Mouse (Mus musculus) C2C12 (cell line): ENCODE data around the gene Rpl22l1. TPM values are rescaled to one million over a fixed set of nuclear protein-coding genes. Genes with fewer than 3 reads are reported as not detected.
A peak's percentile ranks its signal among the peaks of the same experiment; 100 is the strongest.

Source experiments
- H3K27me3 ChIP-seq: one replicate; pipeline ENCODE4 v1.6.1; 2011; ENCODE audit not compliant: control insufficient read depth, insufficient read depth, insufficient read length
- H3K36me3 ChIP-seq: one replicate; pipeline ENCODE4 v1.6.1; 2011; ENCODE audit not compliant: control insufficient read depth, insufficient read depth
- H3K4me3 ChIP-seq: one replicate; pipeline ENCODE4 v1.5.1; 2011; ENCODE audit warnings: mild to moderate bottlenecking, control low read depth; ENCODE audit not compliant: poor library complexity, insufficient read depth, severe bottlenecking
- H3K79me2 ChIP-seq: one replicate; pipeline ENCODE4 v1.6.1; 2011; ENCODE audit not compliant: control insufficient read depth, insufficient read depth
- H3K79me3 ChIP-seq: one replicate; pipeline ENCODE4 v1.6.1; 2011; ENCODE audit warnings: low read depth, control low read depth
- H3ac ChIP-seq: one replicate; pipeline ENCODE3; 2011; ENCODE audit warnings: low read depth; ENCODE audit not compliant: control insufficient read depth, insufficient read length
- CEBPB ChIP-seq: IDR thresholded peaks from one replicate; pipeline ENCODE4 v1.6.1; 2011; ENCODE audit warnings: low read depth, mild to moderate bottlenecking, control low read depth, moderate library complexity
- CTCF ChIP-seq: IDR thresholded peaks from one replicate; pipeline ENCODE4 v1.5.1; 2011; ENCODE audit not compliant: control insufficient read depth, insufficient read depth, insufficient read length
- FOSL1 ChIP-seq: IDR thresholded peaks from one replicate; pipeline ENCODE4 v1.8.0; 2011; ENCODE audit warnings: mild to moderate bottlenecking, low read length; ENCODE audit not compliant: poor library complexity, insufficient read depth, severe bottlenecking
- MAX ChIP-seq: IDR thresholded peaks from one replicate; pipeline ENCODE4 v1.6.1; 2011; ENCODE audit warnings: mild to moderate bottlenecking, control low read depth
- MYOD1 ChIP-seq: IDR thresholded peaks from one replicate; pipeline ENCODE4 v1.6.1; 2011; ENCODE audit warnings: low read depth; ENCODE audit not compliant: control insufficient read depth, insufficient read length
- MYOG ChIP-seq: IDR thresholded peaks from one replicate; pipeline ENCODE4 v1.6.1; 2011; ENCODE audit not compliant: control insufficient read depth, insufficient read length; ENCODE audit errors: extremely low read depth
- USF1 ChIP-seq: IDR thresholded peaks from one replicate; pipeline ENCODE4 v1.6.1; 2011; ENCODE audit warnings: low read depth, mild to moderate bottlenecking, control low read depth, moderate library complexity
- polyA plus RNA-seq: library from polyadenylated mRNA; unstranded; fragments of >200 nt; fragmentation: generic; extraction: Trizol; gene quantifications from one replicate; pipeline ENCODE4 v1.2.1, GENCODE M21; 2012; ENCODE audit warnings: missing spikeins

The Rpl22l1 gene
- polyA plus RNA-seq, 1 experiment, result 265 TPM

GRCm38 (mm10) chr3:28775361-28775760 is 29.9 kb upstream of the Rpl22l1 start:
- Histone ChIP-seq H3ac (no peak overlapping the region), H3K79me2 (no peaks in the 10 kb centered on the region), H3K4me3 (no peak overlapping the region), H3K27me3 (no peaks in the 10 kb centered on the region), H3K79me3 (no peaks in the 10 kb centered on the region), H3K36me3 (no peaks in the 10 kb centered on the region)
- TF ChIP-seq FOSL1 (no peak), MYOD1 (no peak), CTCF (no peak), USF1 (no peak), MYOG (no peak), MAX (no peak), CEBPB (no peak)

GRCm38 (mm10) chr3:28775958-28776357 is 29.3 kb upstream of the Rpl22l1 start:
- TF ChIP-seq FOSL1 (no peak), USF1 (no peak), MYOG (no peak), MAX (no peak), CEBPB (no peak), MYOD1 (no peak), CTCF (no peak)
- no peaks in the 10 kb centered on the region for H3K79me2 ChIP-seq
- H3ac ChIP-seq, result no peak overlapping the region
- H3K4me3 ChIP-seq, result no peak overlapping the region
- H3K36me3 ChIP-seq, result no peaks in the 10 kb centered on the region
- H3K79me3 ChIP-seq, result no peaks in the 10 kb centered on the region
- H3K27me3 ChIP-seq, result no peaks in the 10 kb centered on the region

DNA sequence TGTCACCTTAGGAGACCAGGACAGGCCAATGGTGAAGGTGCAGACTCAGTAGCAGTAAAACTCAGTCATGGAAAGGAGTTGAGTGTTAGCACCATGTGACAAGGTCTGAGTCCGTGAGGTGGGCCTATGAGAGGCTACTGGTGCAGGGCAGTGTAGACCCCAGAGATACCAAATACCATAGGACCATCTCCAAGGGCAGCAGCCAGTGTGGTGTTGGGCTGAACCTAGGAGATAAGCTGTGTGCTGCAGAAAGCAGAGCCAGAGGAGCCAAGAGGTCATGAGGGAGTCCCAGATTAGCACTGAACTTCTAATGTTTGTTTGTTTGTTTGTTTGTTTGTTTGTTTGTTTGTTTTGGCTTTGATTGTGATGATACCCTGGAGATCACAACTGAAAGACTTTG is 28.7 kb upstream of the Rpl22l1 start:
- Histone ChIP-seq H3K4me3 (no peak overlapping the region), H3K79me3 (no peaks in the 10 kb centered on the region), H3K79me2 (no peaks in the 10 kb centered on the region), H3ac (no peak overlapping the region), H3K27me3 (no peaks in the 10 kb centered on the region), H3K36me3 (no peaks in the 10 kb centered on the region)
- no peak for TF ChIP-seq MAX
- TF ChIP-seq CTCF, result no peak
- TF ChIP-seq CEBPB, result no peak

DNA sequence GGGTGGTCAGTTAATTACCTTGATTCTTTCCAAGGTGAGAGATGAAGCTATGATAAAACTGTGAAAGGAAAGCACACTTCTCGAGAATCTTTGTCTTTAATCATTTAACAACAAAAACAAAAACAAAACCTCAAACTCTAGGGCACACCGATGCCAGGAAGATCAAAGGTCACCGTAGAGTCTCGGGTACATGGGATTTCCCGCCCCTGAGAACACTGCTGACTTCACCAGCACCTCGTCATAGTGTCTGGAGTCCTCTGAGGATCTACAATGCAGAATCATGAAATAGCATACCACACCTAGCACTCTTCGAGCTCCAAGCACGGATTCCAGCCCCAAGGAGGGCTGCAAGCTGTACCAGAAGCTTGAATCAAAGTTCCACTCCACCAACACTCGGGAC is 24.7 kb upstream of the Rpl22l1 start:
- TF ChIP-seq MYOG (no peak), MAX (no peak), CTCF (no peak), FOSL1 (no peak), CEBPB (no peak), USF1 (no peak), MYOD1 (no peak)
- H3K4me3 ChIP-seq, result no peak overlapping the region
- H3K36me3 ChIP-seq, result no peaks in the 10 kb centered on the region
- no peak overlapping the region for H3ac ChIP-seq
- no peaks in the 10 kb centered on the region for H3K27me3 ChIP-seq
- no peaks in the 10 kb centered on the region for H3K79me3 ChIP-seq
- H3K79me2 ChIP-seq, result no peaks in the 10 kb centered on the region

GRCm38 (mm10) chr3:28780994-28781393 is 24.2 kb upstream of the Rpl22l1 start, which contains the start of gene Eif5a2:
Gene Eif5a2, plus strand, starts transcription at chr3:28781276.
- no peaks in the 10 kb centered on the region for H3K27me3 ChIP-seq

DNA sequence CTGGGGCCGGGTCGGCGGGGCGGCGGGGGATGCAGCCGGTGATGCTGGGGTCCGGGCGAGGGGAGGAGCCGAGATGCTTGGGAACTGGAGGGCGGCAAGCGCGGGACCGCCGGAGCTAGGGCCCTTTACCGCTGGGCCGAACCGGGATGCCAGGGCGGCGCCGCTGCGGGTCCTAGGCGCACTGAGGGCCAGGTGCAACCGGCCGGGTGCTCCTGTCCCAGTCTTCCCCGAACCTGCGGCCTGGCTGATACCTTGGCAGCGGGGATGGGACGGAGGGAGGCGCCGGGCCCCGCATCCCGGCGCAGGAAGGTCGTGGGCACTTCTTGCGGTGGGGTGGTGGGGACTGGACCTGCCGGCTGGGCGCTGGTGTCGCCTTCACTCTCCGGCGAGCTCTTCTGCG is 23.8 kb upstream of the Rpl22l1 start:
- Histone ChIP-seq H3K79me3 (no peaks in the 10 kb centered on the region), H3K4me3 (peak overlapping the region; percentile 30), H3K36me3 (no peaks in the 10 kb centered on the region), H3K27me3 (no peaks in the 10 kb centered on the region), H3K79me2 (no peaks in the 10 kb centered on the region), H3ac (peak overlapping the region; percentile 61)
- TF ChIP-seq USF1, result no peak
- TF ChIP-seq CTCF, result no peak
- TF ChIP-seq FOSL1, result no peak
- TF ChIP-seq CEBPB, result no peak
- TF ChIP-seq MAX, result no peak
- no peak for TF ChIP-seq MYOG
- TF ChIP-seq MYOD1, result no peak

More at GRCm38 (mm10) chr3:28780994-28781393, 24.2 kb upstream of the Rpl22l1 start, which contains the start of gene Eif5a2:
- peak within 1 kb of the TSS; percentile 30 for H3K4me3 ChIP-seq
- H3K36me3 ChIP-seq, result no peaks in the 10 kb centered on the region
- peak within 1 kb of the TSS; percentile 61 for H3ac ChIP-seq
- no peaks in the 10 kb centered on the region for H3K79me2 ChIP-seq
- TF ChIP-seq FOSL1 (no peak), USF1 (peak; percentile 85), MAX (peak; percentile 85)
- no peaks in the 10 kb centered on the region for H3K79me3 ChIP-seq
